Mouse (Mus musculus) spleen, postnatal 4 days (tissue): Measurements from ENCODE around the gene Prss46.

Experiments
- DNase-seq, 2 experiments: peaks; one replicate each; pipeline ENCODE4 v3.0.0; 2022; ENCODE audit warnings: low spot score in 2 of 2

Gene Prss46

DNA sequence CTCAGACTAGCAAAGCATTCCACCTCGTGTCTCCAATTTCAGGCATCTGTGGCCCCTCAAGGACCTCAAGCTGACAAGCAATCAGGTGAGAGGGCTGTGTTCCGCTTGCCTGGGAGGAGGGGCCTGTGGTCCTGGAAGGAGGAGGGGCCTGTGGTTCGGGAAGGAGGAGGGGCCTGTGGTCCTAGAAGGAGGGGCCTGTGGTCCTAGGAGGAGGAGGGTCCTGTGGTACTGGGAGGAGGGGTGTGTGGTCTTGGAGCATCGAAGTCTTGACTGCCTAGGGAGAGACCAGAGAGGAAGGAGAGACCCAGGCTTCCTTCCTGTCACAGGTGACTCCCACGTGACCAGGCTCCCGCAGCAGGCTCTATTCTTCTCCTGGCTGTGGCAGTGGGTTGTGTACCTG lies 52.3 kb downstream of the Prss46 start:
- DNase-seq = no peak

DNA sequence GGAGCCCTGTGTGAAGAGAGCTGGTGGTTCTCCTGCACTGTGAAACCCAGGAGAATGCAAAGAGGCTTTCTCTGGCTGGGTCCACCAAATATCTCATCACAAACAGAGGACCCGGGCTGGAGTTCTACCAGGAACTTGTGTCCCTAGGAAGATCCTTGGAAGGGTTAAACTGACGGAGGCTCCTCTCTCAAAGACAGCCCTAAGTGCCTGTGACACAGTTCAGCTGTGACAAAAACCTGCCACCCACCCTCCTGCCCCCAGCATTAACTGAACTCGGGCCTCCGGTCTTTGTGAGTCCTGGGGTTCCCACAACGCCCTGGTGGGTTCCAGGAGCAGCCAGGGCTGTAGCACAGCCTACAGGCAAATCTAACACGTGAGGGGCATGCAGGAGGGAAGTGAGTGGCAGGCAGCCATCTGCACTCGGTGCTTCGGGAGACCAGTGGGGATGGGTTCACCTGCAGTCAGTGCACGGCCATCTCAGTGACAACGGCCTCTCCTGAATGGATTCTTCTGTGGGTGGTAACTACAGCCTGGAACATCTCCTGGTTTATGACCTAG lies 55.2 kb downstream of the Prss46 start:
- DNase-seq = no peak

DNA sequence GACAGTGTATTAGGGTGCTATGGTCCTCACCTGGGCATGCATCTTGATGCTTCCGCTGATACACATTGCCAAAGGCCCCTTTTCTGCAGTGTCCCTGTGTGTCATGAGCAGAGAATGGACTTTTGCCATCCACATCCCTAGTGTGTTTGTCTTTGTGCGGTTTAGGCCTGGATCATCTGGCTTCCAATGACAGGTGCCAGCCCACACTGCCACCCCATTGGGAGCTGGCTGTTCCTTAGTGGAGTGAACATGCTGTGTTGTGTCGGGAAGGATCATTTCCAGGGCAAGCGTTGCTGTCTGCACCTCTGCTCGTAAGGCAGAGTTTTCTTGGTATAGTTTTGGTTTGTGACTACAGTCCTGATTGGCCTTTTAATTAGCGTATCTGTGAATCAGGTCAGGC lies 56.9 kb downstream of the Prss46 start:
- DNase-seq = no peak

DNA sequence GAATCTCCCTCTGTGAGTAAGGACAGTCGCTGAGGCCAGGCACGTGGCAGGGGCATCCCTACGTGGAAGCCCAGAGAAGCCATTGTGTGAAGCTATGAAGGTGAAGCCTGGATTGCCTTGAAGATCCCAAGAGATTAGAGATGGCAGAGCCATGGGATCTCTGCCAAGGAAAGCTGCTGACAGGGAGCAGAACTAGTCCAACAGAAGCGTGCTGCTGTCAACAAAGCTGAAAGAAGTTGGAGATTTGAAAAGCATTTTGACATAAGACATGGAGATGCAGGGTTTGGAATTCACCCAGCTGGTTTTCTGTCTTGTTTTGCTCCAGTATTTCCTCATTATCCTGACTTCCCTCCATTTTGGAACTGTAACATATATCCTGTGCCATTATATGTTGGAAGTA lies 58.0 kb downstream of the Prss46 start:
- DNase-seq = no peak
